Mouse (Mus musculus) cerebellum, adult 9-10 months (tissue): ENCODE data around the gene Lin37.

Source experiments
- DNase-seq: peaks from one replicate; pipeline ENCODE4 v3.0.0; 2022

Gene Lin37

DNA sequence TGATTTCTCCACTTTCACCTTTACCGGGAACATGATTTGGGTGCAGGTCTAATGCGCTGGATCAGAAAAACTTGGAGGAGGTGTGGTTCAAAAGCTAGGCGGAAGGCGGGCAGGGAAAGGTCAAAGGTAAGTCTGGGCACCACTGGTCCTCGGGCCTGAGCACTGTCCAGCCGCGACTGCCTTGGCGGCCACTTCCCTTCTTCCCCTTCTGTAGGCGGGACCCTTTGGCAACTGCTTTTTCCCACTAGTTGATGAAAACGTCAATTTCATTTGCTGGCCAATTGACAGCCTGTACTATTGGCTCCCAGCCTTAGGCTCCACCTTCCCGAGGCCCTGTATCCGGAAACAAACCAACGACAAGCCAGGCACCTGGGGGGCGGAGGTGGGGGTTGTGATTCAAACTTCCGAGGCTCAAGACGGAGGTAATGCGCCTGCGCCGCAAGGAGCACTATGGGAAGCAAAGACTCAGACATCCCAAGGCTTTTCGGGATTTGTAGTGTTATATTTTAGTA, at the start of gene Lin37:
Gene Lin37 (minus strand): TSS at position 396 of the 512 bp plus-strand sequence.
- DNase-seq, result peak; percentile 100

DNA sequence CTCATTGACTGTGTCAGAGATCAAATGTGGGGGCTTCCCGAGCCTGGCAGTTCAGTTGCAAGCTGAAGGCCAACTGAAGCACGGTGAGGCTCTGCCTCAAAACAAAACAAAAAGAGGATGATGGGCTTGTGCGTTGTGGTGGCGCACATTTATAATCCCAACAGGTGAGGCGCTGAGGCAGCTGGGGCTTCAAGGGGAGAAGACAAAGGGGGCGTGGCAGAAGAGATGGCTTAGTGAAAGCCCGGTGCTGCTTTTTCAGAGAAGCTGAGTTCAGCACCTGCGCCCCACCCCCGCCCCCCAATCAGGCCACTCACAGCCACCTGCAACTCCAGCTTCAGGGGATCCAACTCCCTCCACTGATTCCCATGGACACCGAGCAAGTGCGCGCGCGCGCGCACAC, 48.8 kb upstream of the Lin37 start:
- no peak for DNase-seq

DNA sequence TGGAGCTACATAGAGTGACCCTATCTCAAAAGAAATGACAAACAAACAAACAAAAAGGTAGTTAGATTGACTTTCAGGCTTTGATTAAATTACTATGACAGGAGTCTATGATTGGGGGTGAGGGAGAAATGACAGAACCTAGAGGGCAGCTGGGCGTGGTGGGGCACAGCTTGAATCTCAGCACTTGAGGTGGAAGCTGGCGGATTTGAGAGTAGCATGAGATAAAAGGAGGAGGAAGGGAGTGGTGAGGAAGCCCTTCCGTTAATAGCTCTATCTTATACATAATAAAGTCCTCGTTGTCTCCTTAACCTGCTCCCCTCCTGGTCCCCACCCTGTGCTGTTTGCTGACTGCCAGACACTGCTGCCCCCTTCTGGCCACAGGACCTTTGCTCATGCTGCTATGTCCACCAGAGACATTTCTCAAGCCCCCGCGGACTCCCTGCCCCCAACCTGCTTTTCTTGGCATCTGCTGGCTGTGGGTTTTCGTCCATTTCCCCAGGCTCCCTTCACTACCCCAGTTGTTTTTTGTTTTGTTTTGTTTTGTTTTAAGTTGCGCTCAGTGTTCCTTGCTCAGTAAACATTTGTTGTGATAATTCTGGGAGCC, 48.2 kb upstream of the Lin37 start:
- no peak for DNase-seq

DNA sequence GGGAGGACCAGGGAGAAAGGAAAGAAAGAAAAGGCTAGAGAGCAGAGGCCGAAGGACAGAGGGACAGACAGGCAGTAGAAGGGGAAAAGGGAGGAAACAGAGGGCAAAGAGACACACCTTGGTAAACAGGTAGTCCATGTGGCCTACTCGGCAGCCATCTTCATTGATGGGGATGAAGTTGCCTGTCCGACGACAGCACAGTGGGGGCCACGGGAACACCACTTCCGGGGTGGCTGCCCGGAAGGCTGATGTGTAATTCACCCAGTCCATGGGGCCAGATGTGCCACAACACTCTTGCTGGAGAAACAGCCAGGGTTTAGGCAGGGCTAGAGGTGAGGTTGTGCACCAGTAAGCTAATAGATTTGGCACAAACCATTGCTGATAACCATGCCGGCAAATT, 45.3 kb upstream of the Lin37 start:
- DNase-seq, result no peak

DNA sequence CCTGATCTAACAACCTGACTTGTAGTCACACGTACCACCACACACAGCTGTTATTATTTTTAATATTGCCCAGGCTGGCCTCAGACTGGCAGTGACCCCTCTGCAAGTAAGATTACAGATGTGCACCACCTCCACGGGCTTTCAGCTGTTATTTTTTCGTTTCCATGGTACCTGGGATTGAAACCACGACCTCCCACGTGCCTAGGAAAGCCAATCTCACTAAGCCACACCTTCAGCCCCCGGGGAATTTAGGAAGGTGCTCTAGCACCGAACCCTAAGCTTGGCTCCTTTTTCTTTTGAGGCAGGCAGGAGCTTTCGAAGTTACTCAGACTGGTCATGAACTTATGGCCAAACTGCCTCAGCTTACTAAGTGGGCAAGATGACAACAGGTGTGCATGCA, 44.8 kb upstream of the Lin37 start:
- no peak for DNase-seq

DNA sequence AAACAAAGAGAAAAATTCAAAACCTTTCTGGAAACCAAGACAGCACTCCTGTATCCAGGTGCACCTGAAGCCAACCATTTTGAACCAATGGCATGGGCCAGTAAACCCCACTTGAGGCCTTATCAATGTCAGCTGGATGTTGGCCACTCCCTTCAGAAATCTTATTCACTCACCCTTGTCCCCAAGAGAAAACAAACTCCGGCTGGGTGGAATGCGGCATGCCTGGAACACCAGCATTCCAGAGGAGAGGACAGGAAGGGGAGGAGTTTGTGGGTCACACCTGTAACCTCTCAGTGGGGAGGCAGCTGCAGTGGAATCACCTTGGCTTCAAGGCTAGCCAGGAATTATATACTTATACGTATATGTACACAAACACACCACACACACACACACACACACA, 42.9 kb upstream of the Lin37 start:
- DNase-seq, result no peak

DNA sequence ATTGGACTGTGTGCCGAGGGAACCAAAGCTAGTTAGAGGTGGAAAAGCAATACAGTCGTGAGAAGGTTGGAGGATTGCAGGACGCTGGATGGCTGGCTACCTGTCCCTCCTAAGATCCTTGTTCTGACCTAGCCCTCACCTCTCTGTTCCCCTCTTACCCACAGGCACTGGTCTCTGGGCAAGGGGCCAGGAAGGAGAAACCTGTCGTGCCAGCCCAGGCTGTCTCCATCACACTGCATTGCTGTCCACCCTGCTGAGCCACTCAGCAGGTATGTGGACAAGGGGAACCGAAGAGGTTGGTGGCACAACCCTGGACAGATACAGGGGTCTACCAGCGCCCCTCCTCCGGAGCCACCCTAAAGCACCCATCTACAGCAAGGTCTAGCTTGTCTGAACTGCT, 41.0 kb upstream of the Lin37 start:
- no peak for DNase-seq

DNA sequence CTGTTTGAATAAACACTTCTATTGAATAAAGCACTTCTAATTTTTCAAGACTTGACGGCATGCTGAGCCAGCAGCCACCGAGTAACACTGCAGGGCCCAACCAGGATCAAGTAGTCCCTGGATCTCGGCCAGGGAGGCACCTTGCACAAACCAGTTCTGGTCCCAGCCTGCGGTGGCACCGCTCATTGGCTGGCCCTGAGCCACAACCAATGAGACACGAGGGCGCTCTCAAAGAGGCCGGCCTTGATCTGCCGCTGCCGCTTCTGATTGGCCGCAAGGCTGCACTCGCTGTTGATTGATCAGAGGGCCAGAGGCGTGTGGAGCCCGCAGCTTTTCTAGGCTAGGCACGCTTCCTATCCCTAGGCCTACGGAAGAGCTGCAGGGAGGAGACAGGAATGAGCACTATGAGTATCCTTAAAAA, 40.3 kb upstream of the Lin37 start:
- peak; percentile 96 for DNase-seq

DNA sequence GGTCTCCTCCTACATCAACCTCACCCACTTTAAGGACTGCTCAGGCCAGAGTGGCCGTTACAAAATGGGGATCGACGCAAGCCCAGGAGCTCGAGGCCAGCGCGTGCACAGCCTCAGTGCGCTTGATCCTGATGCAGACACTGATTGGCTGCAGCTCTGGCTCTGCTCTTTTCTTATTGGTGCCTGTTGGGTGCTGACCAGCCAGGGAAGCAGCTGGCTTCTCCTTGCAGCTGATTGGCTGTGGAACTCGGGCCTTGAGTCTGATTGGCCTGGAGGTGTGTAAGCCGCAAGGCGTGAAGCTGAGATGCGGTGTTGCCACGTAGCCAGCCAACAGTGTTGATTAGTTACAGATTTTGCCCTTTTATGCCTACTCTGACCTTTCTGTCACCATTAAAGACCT, 39.1 kb upstream of the Lin37 start, which contains the start of gene Zbtb32:
Gene Zbtb32 (minus strand): TSS at position 124 of the 400 bp plus-strand sequence.
- no peak for DNase-seq

DNA sequence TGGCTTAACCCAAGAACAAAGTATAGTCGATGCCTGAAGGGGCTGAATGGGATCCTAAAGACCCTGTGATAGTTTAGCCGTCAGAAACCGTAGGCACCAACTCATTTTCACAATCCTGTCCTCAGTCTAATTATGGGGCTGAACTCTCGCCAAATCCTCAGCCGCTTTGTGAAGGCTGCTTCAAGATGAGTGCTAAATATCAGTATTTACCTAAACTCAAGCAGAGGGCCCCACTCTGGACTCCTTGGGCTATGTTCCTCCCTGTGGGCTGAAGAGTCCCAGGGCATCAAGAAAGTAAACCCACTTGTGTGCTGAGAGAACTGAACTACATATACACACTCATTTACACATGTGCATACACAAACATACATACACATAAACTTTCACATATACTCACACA, 37.2 kb upstream of the Lin37 start:
- no peak for DNase-seq

DNA sequence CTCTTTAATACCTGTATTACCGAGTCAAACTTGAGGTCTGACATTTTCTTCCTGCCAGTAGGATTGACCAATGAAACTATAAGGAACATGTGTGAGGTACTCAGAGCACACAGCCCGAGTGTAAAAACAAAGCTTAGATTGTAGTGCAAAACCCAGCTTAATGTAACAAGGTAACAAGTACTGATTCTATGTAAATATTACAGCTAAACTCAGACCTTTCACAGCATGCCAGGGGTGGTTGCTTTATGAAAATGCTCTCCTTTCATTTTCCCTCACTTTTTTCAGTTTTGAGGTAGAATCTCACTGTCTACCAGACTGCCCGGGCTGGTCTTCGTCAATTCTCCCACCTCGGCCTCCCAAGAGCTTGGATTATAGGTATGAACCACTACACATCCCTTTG, 36.5 kb upstream of the Lin37 start:
- no peak for DNase-seq

DNA sequence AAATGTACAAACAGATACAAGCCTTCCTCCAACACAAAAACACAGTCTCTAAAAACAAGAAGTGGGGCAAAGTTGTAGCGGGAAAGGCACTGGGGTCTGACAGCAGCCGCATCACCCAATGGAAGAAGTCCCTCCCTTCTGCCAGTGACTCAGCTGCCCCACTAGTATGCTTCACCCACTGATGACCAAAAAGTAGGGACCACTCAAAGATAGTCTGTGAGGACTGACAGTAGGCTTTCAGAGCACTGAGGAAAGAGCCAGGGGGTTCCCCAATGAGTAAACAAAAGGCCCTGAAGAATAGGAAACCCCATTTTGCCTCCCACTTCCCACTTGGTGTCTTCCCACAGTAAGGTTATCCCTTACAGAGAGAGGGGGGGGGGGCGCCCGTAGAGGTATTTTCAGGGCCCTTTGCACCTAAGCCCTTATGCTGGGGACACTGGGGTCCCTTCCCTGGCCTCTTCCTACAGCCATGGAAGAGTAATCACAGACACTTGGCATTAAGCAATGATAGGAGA, 34.9 kb upstream of the Lin37 start:
- no peak for DNase-seq

DNA sequence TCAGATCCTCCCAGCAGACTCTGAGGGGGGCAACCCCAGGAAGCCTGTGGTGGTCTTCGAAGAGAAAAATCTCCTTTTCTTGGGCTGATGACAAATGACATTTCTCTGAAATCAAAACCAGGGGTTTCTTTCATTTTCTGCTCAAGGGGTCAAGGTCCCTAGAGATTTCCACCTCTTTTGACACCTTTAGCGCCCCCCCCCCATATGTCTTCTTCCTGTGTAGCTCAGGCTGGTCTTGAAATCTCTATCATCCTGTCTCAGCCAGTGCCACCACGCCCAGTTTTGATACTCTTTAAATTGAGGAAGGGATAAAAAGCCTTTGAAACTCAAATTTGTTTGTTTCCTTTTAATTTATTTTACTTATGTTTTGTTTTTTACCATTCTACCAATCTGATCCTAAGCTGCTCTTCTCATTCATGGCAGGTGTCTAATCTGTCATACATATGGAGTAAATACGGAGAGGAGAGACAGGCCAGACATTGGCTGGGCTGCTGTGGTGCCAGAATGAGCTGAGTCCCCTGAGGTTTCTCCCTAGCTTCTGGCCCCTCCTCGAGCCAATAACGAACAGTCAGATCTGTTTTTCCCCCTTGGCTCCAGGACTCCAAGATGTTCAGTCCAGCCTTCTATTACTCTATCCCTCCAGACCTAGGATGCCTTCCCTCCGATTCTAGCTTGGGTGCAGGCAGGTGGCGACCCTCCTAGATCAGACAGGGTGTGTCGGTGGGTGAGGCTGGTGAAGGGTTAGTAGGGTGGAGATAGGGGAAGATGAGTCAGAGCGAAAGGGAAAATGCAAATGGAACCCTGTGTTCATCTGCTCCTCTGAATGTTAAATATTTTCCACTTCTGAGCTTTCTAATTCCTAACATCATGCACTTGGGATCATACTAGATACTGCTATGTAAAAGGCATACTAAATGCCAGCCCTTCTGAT, 34.2 kb upstream of the Lin37 start:
- no peak for DNase-seq

DNA sequence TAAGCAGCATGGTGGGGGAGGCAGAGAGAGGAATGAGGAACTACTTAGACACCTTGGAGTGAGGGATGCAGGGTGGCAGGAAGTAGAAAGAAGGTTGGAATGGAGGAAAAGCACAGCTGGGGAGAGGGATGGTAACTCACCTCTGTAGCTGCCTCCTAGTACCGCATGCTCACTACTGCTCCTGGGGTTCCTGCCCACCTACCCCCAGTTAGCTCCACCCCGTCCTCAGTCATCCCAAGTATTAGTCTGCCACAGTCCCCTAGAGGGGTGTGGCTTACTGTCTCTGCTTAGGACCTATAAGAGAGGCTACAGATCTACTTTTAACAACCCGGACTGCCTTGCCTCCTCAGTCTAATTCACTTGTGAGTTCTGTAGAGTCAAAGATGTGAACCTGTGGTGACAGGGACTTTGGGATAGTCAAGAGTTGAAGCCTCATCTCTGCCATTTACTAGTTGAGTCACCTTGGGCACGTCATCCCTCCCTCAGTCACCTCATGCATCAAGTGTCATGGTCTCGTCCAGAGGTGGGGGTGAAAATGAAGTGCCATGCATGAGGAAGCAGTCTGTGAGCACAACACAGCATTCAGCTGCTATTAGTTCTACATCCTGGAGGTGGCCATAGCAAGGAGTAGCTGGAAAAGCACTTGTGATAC, 33.3 kb upstream of the Lin37 start:
- no peak for DNase-seq

DNA sequence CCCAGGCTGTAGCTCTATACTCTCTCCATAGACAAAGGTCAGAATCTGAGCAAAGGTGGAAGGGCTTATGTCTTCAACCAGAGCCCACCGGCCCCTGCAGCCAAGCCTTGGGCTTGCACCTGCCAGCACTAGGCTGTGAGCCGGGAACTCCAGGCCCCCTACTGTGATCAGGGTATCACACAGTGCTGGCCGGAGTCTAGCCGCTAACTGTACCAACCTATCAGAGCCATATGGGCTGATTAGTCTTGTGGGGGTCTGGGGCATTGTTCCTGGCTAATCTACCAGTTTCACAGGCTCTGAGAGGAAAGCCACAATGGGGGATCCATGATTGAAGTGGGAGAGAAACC, 31.9 kb upstream of the Lin37 start:
- DNase-seq, result no peak

DNA sequence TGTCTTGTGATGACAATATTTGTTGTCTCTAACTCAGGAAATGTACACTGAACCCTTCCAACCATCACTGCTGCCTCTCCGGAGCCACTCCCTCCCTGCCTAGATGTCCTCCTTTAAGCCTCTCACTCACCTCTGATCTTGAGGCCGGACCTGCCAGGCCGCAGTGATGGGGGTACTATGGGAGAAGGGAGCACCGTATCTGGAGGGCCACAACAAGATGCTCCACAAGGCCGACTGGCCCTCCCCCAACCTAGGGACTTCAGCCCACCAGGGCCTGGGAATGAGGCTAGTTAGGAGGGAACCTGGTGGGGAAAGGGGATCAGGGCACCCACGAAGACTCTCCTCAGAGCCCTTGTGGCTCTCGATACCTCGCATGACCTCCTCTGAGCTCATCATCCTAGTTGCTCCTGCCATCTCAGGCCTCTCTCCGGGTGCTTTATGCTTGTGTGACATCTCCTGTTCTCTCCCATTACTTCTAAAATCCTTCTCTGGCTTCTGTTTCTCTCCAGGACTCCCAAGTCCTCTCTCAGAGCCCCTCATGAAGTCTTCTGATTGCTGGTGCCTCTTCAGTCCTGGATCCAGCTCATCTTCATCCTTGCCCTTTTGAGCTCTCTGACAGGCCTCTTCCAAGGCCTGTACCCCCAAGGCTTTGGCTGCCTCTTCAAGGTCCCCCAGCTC, 31.4 kb upstream of the Lin37 start:
- DNase-seq, result no peak

DNA sequence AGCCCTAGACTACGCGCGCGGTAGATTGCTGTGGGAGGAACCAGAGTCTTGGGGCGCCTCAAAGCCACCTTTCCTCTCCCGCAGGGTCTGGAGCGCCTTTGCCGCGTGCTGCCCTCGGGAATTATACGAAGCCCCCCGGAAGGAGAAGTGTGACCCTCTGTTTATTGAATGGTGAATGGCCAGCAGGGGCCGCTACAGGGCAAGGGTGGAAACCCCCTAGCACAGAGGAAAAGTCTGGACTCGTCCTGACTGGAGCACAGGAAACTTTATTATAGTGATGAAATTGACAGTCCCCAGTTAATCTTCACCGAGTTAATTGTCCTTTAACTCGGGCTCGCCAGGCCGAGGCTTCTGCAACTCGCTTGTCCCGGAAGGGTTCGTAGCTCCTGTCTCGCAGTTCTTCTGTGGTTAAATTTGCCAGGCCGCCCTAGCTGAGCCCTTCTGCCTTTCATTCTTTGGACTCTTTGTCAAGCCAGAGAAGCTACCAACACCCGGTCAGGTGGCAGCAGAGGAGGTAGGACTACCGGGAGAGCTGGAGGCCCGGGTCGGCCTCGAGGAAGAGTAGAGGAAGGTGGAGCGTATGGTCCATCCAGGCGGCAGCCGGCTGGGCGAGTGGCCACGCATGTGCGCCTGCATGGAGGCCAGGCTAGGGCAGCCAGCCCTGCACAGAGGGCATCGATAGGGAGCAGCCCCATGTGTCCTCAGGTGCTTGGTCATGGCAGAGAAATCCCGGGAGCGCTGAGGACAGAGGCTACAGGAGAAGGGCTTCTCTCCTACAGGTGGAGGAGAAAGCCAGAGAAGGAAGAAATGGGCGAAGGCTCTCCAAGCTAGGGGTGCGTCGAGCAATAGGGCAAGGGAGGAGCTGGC, 30.0 kb upstream of the Lin37 start:
- peak; percentile 88 for DNase-seq

DNA sequence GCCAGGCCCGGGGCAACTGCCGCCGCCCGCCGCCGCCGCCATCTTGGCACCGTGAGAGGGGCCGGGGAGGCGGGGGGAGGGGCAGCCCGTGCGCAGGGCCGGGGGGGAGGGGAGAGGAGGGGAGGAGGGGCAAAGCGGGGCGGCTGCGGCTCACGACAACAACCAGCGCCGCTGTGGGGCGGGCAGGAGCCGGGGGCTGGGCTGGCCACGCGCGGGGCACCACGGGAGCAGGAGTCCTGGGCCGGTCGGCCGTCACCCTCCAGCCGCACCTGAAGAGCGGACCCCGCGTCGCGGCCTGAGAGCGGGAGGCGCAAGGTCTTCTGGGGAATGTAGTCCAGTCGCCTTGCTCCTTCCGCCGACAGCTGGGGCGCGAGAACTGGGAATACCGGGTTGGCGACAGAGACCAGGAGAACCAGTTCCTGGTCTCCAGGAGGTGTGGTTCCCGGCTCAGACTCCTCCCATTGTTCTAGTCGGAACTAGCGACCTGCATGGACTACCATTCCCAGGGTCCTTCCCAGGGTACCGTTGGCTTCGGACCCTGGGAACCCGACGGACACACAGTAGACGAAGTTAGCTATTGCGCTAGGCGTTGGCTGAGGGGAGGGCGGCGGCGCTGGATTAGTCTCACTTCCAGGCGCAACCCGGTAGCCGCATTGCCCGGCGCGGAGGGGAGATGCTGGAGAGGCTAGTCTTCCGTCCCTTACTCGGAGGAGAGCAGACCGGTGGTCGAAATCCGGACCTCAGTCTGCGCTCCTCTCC, 29.2 kb upstream of the Lin37 start, which contains the start of gene Kmt2b:
Gene Kmt2b (minus strand): TSS at position 51 of the 759 bp plus-strand sequence.
- DNase-seq, result peak; percentile 96

DNA sequence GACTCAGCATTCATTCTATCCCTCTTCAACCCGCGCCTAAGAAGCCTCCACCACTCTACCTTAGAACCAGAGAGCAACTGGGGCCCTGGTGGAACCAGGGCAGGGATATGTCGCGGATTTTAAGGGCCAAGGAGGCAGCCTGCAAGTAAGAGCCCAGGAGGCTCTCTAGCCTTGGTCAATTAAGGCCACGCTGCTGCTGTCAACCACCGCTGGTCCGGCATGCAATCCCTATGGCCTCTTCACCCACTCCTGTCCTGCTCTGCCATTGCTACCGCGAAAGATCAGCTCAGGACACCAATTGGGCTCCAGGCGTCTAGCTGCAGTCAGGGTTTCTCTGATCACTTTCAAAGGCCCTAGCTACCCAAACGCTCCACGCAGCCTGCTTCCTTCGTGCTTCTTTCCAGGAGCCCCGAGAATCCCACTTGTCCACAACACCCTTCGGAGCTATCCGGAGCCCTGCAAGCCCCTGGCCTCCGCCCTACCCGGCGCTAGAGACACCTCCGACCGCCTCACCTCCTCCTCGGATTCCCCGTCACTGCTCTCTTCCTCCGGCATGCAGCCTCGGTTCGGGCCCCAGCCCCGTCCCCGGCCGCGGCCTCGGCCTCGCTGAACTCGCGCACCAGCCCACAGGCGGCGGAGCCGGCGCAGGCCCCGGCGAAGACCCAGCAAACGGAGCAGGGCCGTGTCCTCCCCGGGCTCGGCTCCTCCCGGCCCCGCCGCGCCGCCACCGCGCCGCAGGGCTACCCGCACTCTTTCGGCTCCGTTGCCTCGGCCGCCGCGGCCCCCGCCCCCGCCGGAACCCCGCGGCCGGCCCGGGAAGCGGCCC, 28.4 kb upstream of the Lin37 start:
- peak; percentile 71 for DNase-seq

DNA sequence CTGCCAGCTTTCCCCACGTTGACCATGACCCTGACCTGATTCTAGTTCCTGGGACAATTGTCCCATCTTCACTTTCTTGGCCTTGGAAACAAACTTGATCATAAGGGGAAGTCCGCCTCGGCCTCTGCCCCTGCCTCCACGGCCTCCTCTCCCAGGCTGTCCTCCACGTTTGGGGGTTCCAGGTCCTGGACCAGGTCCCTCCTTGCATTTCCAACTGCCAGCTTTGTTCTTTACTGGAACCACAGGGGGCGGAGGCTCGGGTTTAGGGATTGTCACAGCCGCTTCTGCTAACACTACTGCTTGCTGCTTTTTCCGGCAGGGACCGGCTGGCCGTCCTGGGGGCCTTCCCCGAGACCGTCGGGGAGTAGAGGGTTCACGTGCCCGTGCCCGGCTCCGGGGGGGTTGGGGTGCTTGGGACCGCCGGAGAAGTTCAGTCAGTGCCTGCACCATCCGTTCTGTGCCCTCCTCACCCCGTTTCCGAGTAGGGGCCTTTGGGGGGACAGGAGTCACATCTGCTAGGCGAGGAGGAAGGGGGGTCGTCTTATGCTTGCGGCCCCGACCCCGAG, 26.9 kb upstream of the Lin37 start:
- DNase-seq, result no peak
